In the genomic region with DNA sequence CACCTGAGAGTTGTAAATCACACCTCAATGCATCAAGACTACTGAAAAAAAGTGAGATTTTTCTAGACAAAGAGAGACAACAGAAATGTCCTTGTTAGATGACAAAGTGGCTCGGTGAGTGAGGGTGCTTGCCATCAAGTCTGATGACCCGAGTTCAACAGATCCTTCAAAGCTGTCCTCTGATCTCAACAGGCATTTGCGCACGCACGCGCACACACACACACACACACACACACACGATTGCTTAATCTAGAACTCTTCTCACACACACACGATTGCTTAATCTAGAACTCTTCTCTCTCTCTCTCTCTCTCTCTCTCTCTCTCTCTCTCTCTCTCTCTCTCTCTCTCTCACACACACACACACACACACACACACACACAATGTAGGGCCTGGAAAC, we compare ENCODE assay signal across 26 mouse cellular contexts. TPM values are rescaled to one million over a fixed set of nuclear protein-coding genes. Genes with fewer than 3 reads are reported as not detected.
DNase-seq lines count a peak whose midpoint lies in the region; ATAC-seq and TF ChIP-seq lines count a peak whose summit lies in the region.
"Had no signal": no experiment of that assay in that cellular context is flagged by ENCODE, and none has a peak within 500 bp of the region (broad histone marks: within the 10 kb centered on the region; RNA-seq: fewer than 3 reads in every experiment).

No protein-coding gene starts in this region.

- peak overlapping the region; percentile 85 for H3K27ac ChIP-seq in liver, adult 2 months (replicated peaks; ENCODE audit: insufficient read depth, low read depth, low read length)
- no peak overlapping the region for H3K27ac ChIP-seq in liver, embryonic 12.5 days
- H3K27ac ChIP-seq in brown adipose tissue, adult 24 weeks (replicated peaks; ENCODE audit: low read depth, low read length): peak overlapping the region; percentile 76
- H3K27ac ChIP-seq: embryonic facial prominence, embryonic 13.5 days; embryonic facial prominence, embryonic 15.5 days; forebrain, embryonic 10.5 days; forebrain, embryonic 12.5 days had no signal

- no peak for ATAC-seq in liver, embryonic 12.5 days
- ATAC-seq in megakaryocyte progenitor cell, adult 5-6 weeks (replicated peaks; ENCODE audit: poor library complexity): peak; percentile 35; the same call in 1 of the 2 replicates
- ATAC-seq: activated CD4-positive, CD25-positive, alpha-beta regulatory T cell, adult 4 months; CD4-positive, CD25-positive, alpha-beta regulatory T cell, adult 4 months; forebrain, embryonic 14.5 days; forebrain, embryonic 16.5 days; Patski had no signal

- H3K79me2 ChIP-seq in liver, adult 2 months (ENCODE audit: control insufficient read depth, insufficient read depth, low read length): no peaks in the 10 kb centered on the region

- TF ChIP-seq POLR2A in liver, adult 2 months (IDR thresholded peaks at IDR 0.05; ENCODE audit: extremely low read depth, insufficient read depth, low read length): no peak

- no peak overlapping the region for H3K9ac ChIP-seq in liver, adult 2 months (ENCODE audit: low read depth, low read length)
- no peak overlapping the region for H3K9ac ChIP-seq in liver, embryonic 12.5 days
- H3K9ac ChIP-seq: embryonic facial prominence, embryonic 13.5 days; embryonic facial prominence, embryonic 15.5 days; forebrain, embryonic 12.5 days had no signal

- no peaks in the 10 kb centered on the region for H3K36me3 ChIP-seq in liver, adult 2 months (ENCODE audit: control insufficient read depth, insufficient read depth, low read length)
- H3K36me3 ChIP-seq in liver, embryonic 12.5 days: no peaks in the 10 kb centered on the region
- H3K36me3 ChIP-seq: embryonic facial prominence, embryonic 13.5 days; embryonic facial prominence, embryonic 15.5 days; forebrain, embryonic 10.5 days; forebrain, embryonic 12.5 days; G1E had no signal

- no peak for TF ChIP-seq CTCF in liver, adult 2 months (IDR thresholded peaks at IDR 0.05; ENCODE audit: low read depth, low read length)

- no peak overlapping the region for H3K4me2 ChIP-seq in liver, embryonic 12.5 days
- H3K4me2 ChIP-seq: embryonic facial prominence, embryonic 13.5 days; embryonic facial prominence, embryonic 15.5 days; forebrain, embryonic 12.5 days had no signal

- WGBS in liver, adult 2 months: 22% methylated on average over 8 of the region's 8 CpGs
- 73% methylated on average over 8 of the region's 8 CpGs for WGBS in liver, embryonic 12.5 days (ENCODE audit: insufficient replicate concordance)

- H3K4me1 ChIP-seq in liver, adult 2 months (ENCODE audit: control insufficient read depth, insufficient read depth, low read length): peaks cover 26% of the 10 kb centered on the region
- H3K4me1 ChIP-seq in liver, embryonic 12.5 days: peaks cover 2% of the 10 kb centered on the region; the same call in 1 of the 2 replicates
- peaks cover 7% of the 10 kb centered on the region for H3K4me1 ChIP-seq in brown adipose tissue, adult 24 weeks (ENCODE audit: control insufficient read depth, insufficient read depth, insufficient read length, low read length)
- H3K4me1 ChIP-seq: embryonic facial prominence, embryonic 13.5 days; embryonic facial prominence, embryonic 15.5 days; forebrain, embryonic 10.5 days; forebrain, embryonic 12.5 days had no signal

- H3K9me3 ChIP-seq in liver, embryonic 12.5 days (replicated peaks): no peaks in the 10 kb centered on the region
- H3K9me3 ChIP-seq: embryonic facial prominence, embryonic 13.5 days; embryonic facial prominence, embryonic 15.5 days; forebrain, embryonic 10.5 days; forebrain, embryonic 12.5 days; G1E had no signal

- no peak overlapping the region for H3K4me3 ChIP-seq in liver, adult 2 months (ENCODE audit: insufficient read depth, low read depth, low read length)
- H3K4me3 ChIP-seq in liver, embryonic 12.5 days: no peak overlapping the region
- no peak overlapping the region for H3K4me3 ChIP-seq in brown adipose tissue, adult 24 weeks (ENCODE audit: insufficient read depth, low read depth, low read length)
- H3K4me3 ChIP-seq: embryonic facial prominence, embryonic 13.5 days; embryonic facial prominence, embryonic 15.5 days; erythroblast, embryonic 14.5 days; forebrain, embryonic 10.5 days; forebrain, embryonic 12.5 days had no signal

- peak; percentile 79 for DNase-seq in liver, adult 2 months (ENCODE audit: extremely low read depth, low read depth, low spot score)
- DNase-seq in lung, postnatal 36 days: peak; percentile 30
- no peak for DNase-seq in lung, adult 18-20 months
- no peak for DNase-seq in embryo, embryonic 9.5 days (ENCODE audit: extremely low spot score)
- DNase-seq in layer of hippocampus, adult 8-10 months (ENCODE audit: low spot score in 2 of 2): no peak
- DNase-seq: B cell, adult 2 months; cerebellum, adult 11 months; cerebellum, adult 18-20 months; cerebellum, adult 8-10 months; cerebellum, adult 9-11 months; cerebellum, postnatal 14 days; cerebellum, postnatal 36 days had no signal

- no peaks in the 10 kb centered on the region for H3K27me3 ChIP-seq in liver, adult 2 months (ENCODE audit: control insufficient read depth, insufficient read depth, low read length)
- no peaks in the 10 kb centered on the region for H3K27me3 ChIP-seq in liver, embryonic 12.5 days (replicated peaks)
- H3K27me3 ChIP-seq: embryonic facial prominence, embryonic 13.5 days; embryonic facial prominence, embryonic 15.5 days; forebrain, embryonic 12.5 days; Patski had no signal

RNA-seq across cellular contexts. Expression of gene Lrp5, which starts 9.6 kb away (rescaled TPM):
- 14.1 and 23.2 TPM in 2 replicates for total RNA-seq in liver, adult 2 months (2014; rRNA removed)
- polyA plus RNA-seq in liver, adult 2 months (2012; rRNA removed): 32.6 and 42.4 TPM in 2 replicates
- 2.7 TPM in 2 replicates for polyA plus RNA-seq in liver, embryonic 12.5 days (2016; fragmentation: Nextera tagmentation; extraction: Ambion mirVana)
- polyA plus RNA-seq in brown adipose tissue, adult 24 weeks (2012; ENCODE audit: insufficient read depth, insufficient read length, missing spikeins): 13.2 TPM in 2 replicates
- total RNA-seq in megakaryocyte progenitor cell, adult 5-6 weeks (2015): 20.3 and 22.4 TPM in 2 replicates
- total RNA-seq in megakaryocyte progenitor cell, adult 5-6 weeks (2017): 17.3 and 20.4 TPM in 2 replicates
- total RNA-seq in layer of hippocampus, adult 8-10 months (2022): 10 to 100 TPM in 2 of 4 experiments, 1 to 10 TPM in 2; 8.6 to 14.0 (median 10.9) TPM

RNA-seq across cellular contexts. Expression of gene 1810055G02Rik, which starts 12.1 kb away (rescaled TPM):
- 10.6 and 20.1 TPM in 2 replicates for total RNA-seq in liver, adult 2 months (2014; rRNA removed)
- 18.4 and 26.9 TPM in 2 replicates for polyA plus RNA-seq in liver, adult 2 months (2012; rRNA removed)
- 16.4 and 16.5 TPM in 2 replicates for polyA plus RNA-seq in liver, embryonic 12.5 days (2016; fragmentation: Nextera tagmentation; extraction: Ambion mirVana)
- 5.3 and 6.6 TPM in 2 replicates for polyA plus RNA-seq in brown adipose tissue, adult 24 weeks (2012; ENCODE audit: insufficient read depth, insufficient read length, missing spikeins)
- 12.5 and 12.8 TPM in 2 replicates for total RNA-seq in megakaryocyte progenitor cell, adult 5-6 weeks (2015)
- total RNA-seq in megakaryocyte progenitor cell, adult 5-6 weeks (2017): 6.0 and 7.1 TPM in 2 replicates
- 10 to 100 TPM; 19.0 to 29.6 (median 24.1) TPM for total RNA-seq in layer of hippocampus, adult 8-10 months (2022)

Comparison
In these comparisons a context has a peak if more than half of its experiments do, and no peak if none do; other contexts are left out.
1. DNase-seq: peak in liver, adult 2 months (single experiment) and lung, postnatal 36 days (single experiment); none in lung, adult 18-20 months (0 of 2), embryo, embryonic 9.5 days (single experiment) and layer of hippocampus, adult 8-10 months (0 of 2).